13 mouse cellular contexts compared by ENCODE assay signal in the genomic region with DNA sequence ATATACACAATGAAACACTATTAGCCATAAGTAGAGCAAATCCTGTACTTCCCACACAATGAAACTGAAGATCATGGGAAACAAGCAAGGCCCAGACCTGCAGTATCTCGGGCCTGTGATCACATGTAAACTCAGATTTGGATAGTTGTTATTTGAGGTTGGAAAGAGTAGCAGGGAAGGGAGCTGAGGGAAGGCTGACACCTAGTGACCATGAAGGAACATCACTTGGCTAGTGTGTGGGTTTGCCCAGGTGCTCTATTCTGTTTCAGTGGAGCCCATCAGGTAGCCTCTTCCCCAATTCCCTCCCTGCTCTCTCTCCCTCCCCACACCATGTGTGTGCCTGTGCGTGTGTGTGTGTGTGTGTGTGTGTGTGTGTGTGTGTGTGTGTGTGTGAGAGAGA. TPM values are rescaled to one million over a fixed set of nuclear protein-coding genes. Genes with fewer than 3 reads are reported as not detected.
DNase-seq lines count a peak whose midpoint lies in the region; ATAC-seq and TF ChIP-seq lines count a peak whose summit lies in the region.
"Had no signal": no experiment of that assay in that cellular context is flagged by ENCODE, and none has a peak within 500 bp of the region (broad histone marks: within the 10 kb centered on the region; RNA-seq: fewer than 3 reads in every experiment).

No protein-coding gene starts in this region.

- peak; percentile 23; the same call in 1 of the 2 replicates for ATAC-seq in forebrain, postnatal 0 days
- ATAC-seq in forebrain, embryonic 14.5 days: no peak
- no peak for ATAC-seq in liver, postnatal 0 days
- ATAC-seq in liver, embryonic 11.5 days (replicated peaks; ENCODE audit: low FRiP score): no peak
- 0 out of 2 replicates have a peak, but pooled peaks have one; percentile 57 for ATAC-seq in neural tube, embryonic 15.5 days (ENCODE audit: low FRiP score)
- no peak for ATAC-seq in erythroblast, adult 5-6 weeks (replicated peaks; ENCODE audit: low FRiP score, poor library complexity, severe bottlenecking)
- ATAC-seq in kidney, embryonic 16.5 days (ENCODE audit: low FRiP score, low TSS enrichment): no peak

- no peak overlapping the region for H3K4me3 ChIP-seq in forebrain, postnatal 0 days (ENCODE audit: low read depth, low read length)
- H3K4me3 ChIP-seq in forebrain, embryonic 14.5 days (ENCODE audit: low read depth, low read length): no peak overlapping the region
- no peak overlapping the region for H3K4me3 ChIP-seq in liver, postnatal 0 days (ENCODE audit: low read depth, low read length)
- no peak overlapping the region for H3K4me3 ChIP-seq in liver, embryonic 11.5 days (ENCODE audit: low read depth, low read length)
- no peak overlapping the region for H3K4me3 ChIP-seq in cerebellum, adult 2 months (replicated peaks; ENCODE audit: insufficient read depth, low read depth, low read length)
- no peak overlapping the region for H3K4me3 ChIP-seq in neural tube, embryonic 15.5 days (replicated peaks)
- no peak overlapping the region for H3K4me3 ChIP-seq in kidney, embryonic 16.5 days (ENCODE audit: low read length)
- H3K4me3 ChIP-seq: embryonic facial prominence, embryonic 15.5 days; kidney, embryonic 15.5 days; limb, embryonic 13.5 days had no signal

- no peaks in the 10 kb centered on the region for H3K36me3 ChIP-seq in forebrain, postnatal 0 days (ENCODE audit: insufficient read depth)
- no peaks in the 10 kb centered on the region for H3K36me3 ChIP-seq in forebrain, embryonic 14.5 days (ENCODE audit: control insufficient read depth, insufficient read depth, low read length)
- no peaks in the 10 kb centered on the region for H3K36me3 ChIP-seq in liver, postnatal 0 days (replicated peaks; ENCODE audit: insufficient read depth, low read length)
- H3K36me3 ChIP-seq in liver, embryonic 11.5 days (ENCODE audit: control insufficient read depth, insufficient read depth, low read length): no peaks in the 10 kb centered on the region
- no peaks in the 10 kb centered on the region for H3K36me3 ChIP-seq in neural tube, embryonic 15.5 days
- no peaks in the 10 kb centered on the region for H3K36me3 ChIP-seq in kidney, embryonic 16.5 days (ENCODE audit: insufficient read depth, low read length)
- H3K36me3 ChIP-seq: embryonic facial prominence, embryonic 15.5 days; kidney, embryonic 15.5 days; limb, embryonic 13.5 days had no signal

- peak; percentile 30 for TF ChIP-seq CTCF in forebrain, postnatal 0 days (IDR thresholded peaks at IDR 0.05; ENCODE audit: low read depth)
- peak; percentile 38 for TF ChIP-seq CTCF in liver, postnatal 0 days (IDR thresholded peaks at IDR 0.05; ENCODE audit: low read depth)
- peak; percentile 75 for TF ChIP-seq CTCF in cerebellum, adult 2 months (IDR thresholded peaks at IDR 0.05; ENCODE audit: borderline replicate concordance, insufficient read depth, low read depth, low read length)

- no peaks in the 10 kb centered on the region for H3K4me1 ChIP-seq in forebrain, postnatal 0 days (ENCODE audit: insufficient read depth)
- no peaks in the 10 kb centered on the region for H3K4me1 ChIP-seq in forebrain, embryonic 14.5 days (ENCODE audit: control insufficient read depth, insufficient read depth, low read length)
- H3K4me1 ChIP-seq in liver, postnatal 0 days (ENCODE audit: insufficient read depth): peaks cover 2% of the 10 kb centered on the region; the same call in 1 of the 2 replicates
- no peaks in the 10 kb centered on the region for H3K4me1 ChIP-seq in liver, embryonic 11.5 days (replicated peaks; ENCODE audit: control insufficient read depth, insufficient read depth, low read length)
- H3K4me1 ChIP-seq in cerebellum, adult 2 months (ENCODE audit: control insufficient read depth, insufficient read depth, low read length): peaks cover 11% of the 10 kb centered on the region
- 0 out of 2 replicates have a peak, but pooled peaks cover 4% of the 10 kb centered on the region for H3K4me1 ChIP-seq in neural tube, embryonic 15.5 days
- H3K4me1 ChIP-seq in kidney, embryonic 16.5 days (ENCODE audit: insufficient read depth, low read length): no peaks in the 10 kb centered on the region
- H3K4me1 ChIP-seq: embryonic facial prominence, embryonic 15.5 days; kidney, embryonic 15.5 days; limb, embryonic 13.5 days had no signal

- H3K27me3 ChIP-seq in forebrain, postnatal 0 days (ENCODE audit: insufficient read depth, low read length): no peaks in the 10 kb centered on the region
- H3K27me3 ChIP-seq in forebrain, embryonic 14.5 days (replicated peaks; ENCODE audit: control insufficient read depth, insufficient read depth, low read length): no peaks in the 10 kb centered on the region
- no peaks in the 10 kb centered on the region for H3K27me3 ChIP-seq in liver, postnatal 0 days (ENCODE audit: insufficient read depth, low read length)
- no peaks in the 10 kb centered on the region for H3K27me3 ChIP-seq in liver, embryonic 11.5 days (replicated peaks; ENCODE audit: control insufficient read depth, insufficient read depth, low read length)
- no peaks in the 10 kb centered on the region for H3K27me3 ChIP-seq in cerebellum, adult 2 months (ENCODE audit: control insufficient read depth, insufficient read depth, low read length)
- no peaks in the 10 kb centered on the region for H3K27me3 ChIP-seq in neural tube, embryonic 15.5 days (replicated peaks)
- no peaks in the 10 kb centered on the region for H3K27me3 ChIP-seq in kidney, embryonic 16.5 days (ENCODE audit: insufficient read depth, low read length)
- H3K27me3 ChIP-seq: embryonic facial prominence, embryonic 15.5 days; kidney, embryonic 15.5 days; limb, embryonic 13.5 days had no signal

- TF ChIP-seq EP300 in liver, postnatal 0 days (IDR thresholded peaks at IDR 0.05; ENCODE audit: low read depth): no peak

- no peak overlapping the region for H3K9ac ChIP-seq in forebrain, postnatal 0 days
- no peak overlapping the region for H3K9ac ChIP-seq in forebrain, embryonic 14.5 days (ENCODE audit: low read length)
- no peak overlapping the region for H3K9ac ChIP-seq in liver, postnatal 0 days (replicated peaks)
- H3K9ac ChIP-seq in liver, embryonic 11.5 days (ENCODE audit: low read depth, low read length): no peak overlapping the region
- H3K9ac ChIP-seq in neural tube, embryonic 15.5 days (replicated peaks): no peak overlapping the region
- H3K9ac ChIP-seq in kidney, embryonic 16.5 days (replicated peaks; ENCODE audit: low read length): no peak overlapping the region
- H3K9ac ChIP-seq: embryonic facial prominence, embryonic 15.5 days; kidney, embryonic 15.5 days; limb, embryonic 13.5 days had no signal

- no peak overlapping the region for H3K27ac ChIP-seq in forebrain, postnatal 0 days (ENCODE audit: low read depth, low read length)
- H3K27ac ChIP-seq in forebrain, embryonic 14.5 days (ENCODE audit: low read depth, low read length): no peak overlapping the region
- no peak overlapping the region for H3K27ac ChIP-seq in liver, postnatal 0 days (ENCODE audit: low read depth)
- no peak overlapping the region for H3K27ac ChIP-seq in liver, embryonic 11.5 days (ENCODE audit: low read depth, low read length)
- H3K27ac ChIP-seq in cerebellum, adult 2 months (ENCODE audit: insufficient read depth, low read length): no peak overlapping the region
- no peak overlapping the region for H3K27ac ChIP-seq in neural tube, embryonic 15.5 days (replicated peaks)
- no peak overlapping the region for H3K27ac ChIP-seq in kidney, embryonic 16.5 days (ENCODE audit: low read length)
- H3K27ac ChIP-seq: embryonic facial prominence, embryonic 15.5 days; kidney, embryonic 15.5 days; limb, embryonic 13.5 days had no signal

- H3K9me3 ChIP-seq in forebrain, postnatal 0 days (ENCODE audit: low read length): no peaks in the 10 kb centered on the region
- no peaks in the 10 kb centered on the region for H3K9me3 ChIP-seq in forebrain, embryonic 14.5 days (replicated peaks; ENCODE audit: control insufficient read depth, low read length)
- no peaks in the 10 kb centered on the region for H3K9me3 ChIP-seq in liver, postnatal 0 days (ENCODE audit: low read length)
- no peaks in the 10 kb centered on the region for H3K9me3 ChIP-seq in liver, embryonic 11.5 days (ENCODE audit: control insufficient read depth, low read length)
- H3K9me3 ChIP-seq in neural tube, embryonic 15.5 days (replicated peaks): no peaks in the 10 kb centered on the region
- H3K9me3 ChIP-seq in kidney, embryonic 16.5 days (ENCODE audit: low read length): no peaks in the 10 kb centered on the region
- H3K9me3 ChIP-seq: embryonic facial prominence, embryonic 15.5 days; kidney, embryonic 15.5 days; limb, embryonic 13.5 days had no signal

- DNase-seq in forebrain, postnatal 0 days: no peak
- no peak for DNase-seq in forebrain, embryonic 14.5 days (ENCODE audit: low spot score)
- no peak for DNase-seq in liver, postnatal 0 days
- DNase-seq in liver, embryonic 11.5 days (ENCODE audit: low spot score): no peak
- DNase-seq in cerebellum, adult 2 months: peak in 1 of 2 experiments; percentile 44
- DNase-seq: retina, postnatal 1 day had no signal

- TF ChIP-seq POLR2A in cerebellum, adult 2 months (IDR thresholded peaks at IDR 0.05; ENCODE audit: borderline replicate concordance, insufficient read depth, low read length): no peak

- H3K4me2 ChIP-seq in forebrain, postnatal 0 days (ENCODE audit: low read depth): no peak overlapping the region
- no peak overlapping the region for H3K4me2 ChIP-seq in forebrain, embryonic 14.5 days (ENCODE audit: low read length)
- no peak overlapping the region for H3K4me2 ChIP-seq in liver, postnatal 0 days (ENCODE audit: low read depth, low read length)
- H3K4me2 ChIP-seq in liver, embryonic 11.5 days: no peak overlapping the region
- H3K4me2 ChIP-seq in neural tube, embryonic 15.5 days: no peak overlapping the region
- no peak overlapping the region for H3K4me2 ChIP-seq in kidney, embryonic 16.5 days (replicated peaks; ENCODE audit: low read depth, low read length)
- H3K4me2 ChIP-seq: embryonic facial prominence, embryonic 15.5 days; heart, embryonic 11.5 days; kidney, embryonic 15.5 days; limb, embryonic 13.5 days had no signal

- WGBS in forebrain, postnatal 0 days: 79% methylated on average over 2 of the region's 2 CpGs
- 74% methylated on average over 1 of the region's 2 CpGs for WGBS in forebrain, embryonic 14.5 days
- WGBS in liver, postnatal 0 days (ENCODE audit: insufficient replicate concordance): 85% methylated on average over 2 of the region's 2 CpGs
- WGBS in liver, embryonic 11.5 days: 77% methylated on average over 2 of the region's 2 CpGs
- WGBS in cerebellum, adult 2 months: 41% methylated on average over 2 of the region's 2 CpGs
- 77% methylated on average over 2 of the region's 2 CpGs for WGBS in neural tube, embryonic 15.5 days
- WGBS in kidney, embryonic 16.5 days: 58% methylated on average over 1 of the region's 2 CpGs

RNA-seq across cellular contexts. Expression of a gene that starts 28.7 kb away (rescaled TPM):
- 38.2 and 46.0 TPM in 2 replicates for total RNA-seq in forebrain, postnatal 0 days (2014; rRNA removed)
- polyA plus RNA-seq in forebrain, postnatal 0 days (2015; fragmentation: Nextera tagmentation; extraction: Ambion mirVana): 4.4 and 6.3 TPM in 2 replicates
- 5.8 and 8.0 TPM in 2 replicates for polyA plus RNA-seq in forebrain, embryonic 14.5 days (2014; fragmentation: Nextera tagmentation; extraction: Ambion mirVana)
- 1.9 and 2.2 TPM in 2 replicates for polyA plus RNA-seq in liver, postnatal 0 days (2015; fragmentation: Nextera tagmentation; extraction: Ambion mirVana)
- 7.4 and 8.2 TPM in 2 replicates for polyA plus RNA-seq in liver, embryonic 11.5 days (2014; fragmentation: Nextera tagmentation; extraction: Ambion mirVana)
- polyA plus RNA-seq in cerebellum, adult 2 months (2012; rRNA removed): 30.9 and 32.7 TPM in 2 replicates
- 9.8 and 10.4 TPM in 2 replicates for polyA plus RNA-seq in neural tube, embryonic 15.5 days (2015; fragmentation: Nextera tagmentation; extraction: Ambion mirVana)
- total RNA-seq in erythroblast, adult 5-6 weeks (2015; ENCODE audit: low replicate concordance): 26.3 and 28.0 TPM in 2 replicates
- total RNA-seq in erythroblast, adult 5-6 weeks (2017; ENCODE audit: low replicate concordance): 16.0 and 21.5 TPM in 2 replicates
- polyA plus RNA-seq in kidney, embryonic 16.5 days (2015; fragmentation: Nextera tagmentation; extraction: Ambion mirVana): 3.6 TPM in 2 replicates

Comparison
In these comparisons a context has a peak if more than half of its experiments do, and no peak if none do; other contexts are left out.
1. ATAC-seq: peak in forebrain, postnatal 0 days (single experiment) and neural tube, embryonic 15.5 days (single experiment); none in forebrain, embryonic 14.5 days (single experiment), liver, postnatal 0 days (single experiment), liver, embryonic 11.5 days (single experiment), erythroblast, adult 5-6 weeks (single experiment) and kidney, embryonic 16.5 days (single experiment).
2. Peak in every context shown above with its lines, with median percentiles within 50 percentile points of each other: CTCF ChIP-seq.